Mouse (Mus musculus): ENCODE measurements around the gene Anapc15-ps.

The Anapc15-ps gene

DNA sequence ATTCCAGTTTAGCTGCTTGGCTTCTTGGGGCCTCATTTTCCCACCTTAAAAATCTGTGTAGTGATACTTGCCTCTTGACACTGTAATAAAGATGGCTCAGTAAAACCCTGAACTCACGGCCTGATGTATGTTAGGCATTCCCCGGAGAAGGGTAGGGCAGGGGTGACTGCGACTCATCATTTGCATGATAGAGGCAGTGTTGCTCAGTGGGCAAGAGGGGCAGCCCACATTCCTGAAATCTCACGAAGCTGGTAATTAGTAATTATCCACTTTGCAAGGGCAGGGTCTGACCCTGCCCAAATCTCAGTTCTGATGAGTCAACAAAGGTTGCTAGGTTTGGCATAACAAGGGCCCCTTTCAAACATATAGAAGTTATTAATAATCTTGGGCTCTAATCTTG is 27.2 kb upstream of the Anapc15-ps start:
- DNase-seq (ENCODE audit: low read depth, low spot score), result no peak
- Histone ChIP-seq H3K27me3 (ENCODE audit: control insufficient read depth, insufficient read depth, low read length, poor library complexity, severe bottlenecking) (no peaks in the 10 kb centered on the region), H3K36me3 (ENCODE audit: control insufficient read depth, insufficient read depth, low read length, poor library complexity, severe bottlenecking) (no peaks in the 10 kb centered on the region)

- DNase-seq (ENCODE audit: low read depth, low spot score), result no peak
- Histone ChIP-seq H3K36me3 (ENCODE audit: control insufficient read depth, insufficient read depth, low read length, poor library complexity, severe bottlenecking) (no peaks in the 10 kb centered on the region), H3K27me3 (ENCODE audit: control insufficient read depth, insufficient read depth, low read length, poor library complexity, severe bottlenecking) (no peaks in the 10 kb centered on the region)
Measured at GRCm38 (mm10) chr10:95698920-95699714, 25.9 kb upstream of the Anapc15-ps start.

- Histone ChIP-seq H3K36me3 (ENCODE audit: control insufficient read depth, insufficient read depth, low read length, poor library complexity, severe bottlenecking) (no peaks in the 10 kb centered on the region), H3K27me3 (ENCODE audit: control insufficient read depth, insufficient read depth, low read length, poor library complexity, severe bottlenecking) (no peaks in the 10 kb centered on the region)
- no peak for DNase-seq (ENCODE audit: low read depth, low spot score)
Measured at GRCm38 (mm10) chr10:95696253-95696641, 23.0 kb upstream of the Anapc15-ps start.

- no peaks in the 10 kb centered on the region for H3K36me3 ChIP-seq (ENCODE audit: control insufficient read depth, insufficient read depth, low read length, poor library complexity, severe bottlenecking)
- H3K27me3 ChIP-seq (ENCODE audit: control insufficient read depth, insufficient read depth, low read length, poor library complexity, severe bottlenecking), result no peaks in the 10 kb centered on the region
- DNase-seq (ENCODE audit: low read depth, low spot score), result no peak
Measured at GRCm38 (mm10) chr10:95695603-95696252, 22.5 kb upstream of the Anapc15-ps start.

GRCm38 (mm10) chr10:95694559-95695251 is 21.5 kb upstream of the Anapc15-ps start:
- H3K27me3 ChIP-seq (ENCODE audit: control insufficient read depth, insufficient read depth, low read length, poor library complexity, severe bottlenecking), result no peaks in the 10 kb centered on the region
- no peak for DNase-seq (ENCODE audit: low read depth, low spot score)
- H3K36me3 ChIP-seq (ENCODE audit: control insufficient read depth, insufficient read depth, low read length, poor library complexity, severe bottlenecking), result no peaks in the 10 kb centered on the region

- Histone ChIP-seq H3K36me3 (ENCODE audit: control insufficient read depth, insufficient read depth, low read length, poor library complexity, severe bottlenecking) (no peaks in the 10 kb centered on the region), H3K27me3 (ENCODE audit: control insufficient read depth, insufficient read depth, low read length, poor library complexity, severe bottlenecking) (no peaks in the 10 kb centered on the region)
- DNase-seq (ENCODE audit: low read depth, low spot score), result no peak
Measured at GRCm38 (mm10) chr10:95691347-95691746, 18.1 kb upstream of the Anapc15-ps start.

GRCm38 (mm10) chr10:95689833-95690232 is 16.6 kb upstream of the Anapc15-ps start:
- Histone ChIP-seq H3K36me3 (ENCODE audit: control insufficient read depth, insufficient read depth, low read length, poor library complexity, severe bottlenecking) (no peaks in the 10 kb centered on the region), H3K27me3 (ENCODE audit: control insufficient read depth, insufficient read depth, low read length, poor library complexity, severe bottlenecking) (no peaks in the 10 kb centered on the region)
- DNase-seq (ENCODE audit: low read depth, low spot score), result no peak

GRCm38 (mm10) chr10:95689058-95689457 is 15.8 kb upstream of the Anapc15-ps start:
- Histone ChIP-seq H3K36me3 (ENCODE audit: control insufficient read depth, insufficient read depth, low read length, poor library complexity, severe bottlenecking) (no peaks in the 10 kb centered on the region), H3K27me3 (ENCODE audit: control insufficient read depth, insufficient read depth, low read length, poor library complexity, severe bottlenecking) (no peaks in the 10 kb centered on the region)
- no peak for DNase-seq (ENCODE audit: low read depth, low spot score)

DNA sequence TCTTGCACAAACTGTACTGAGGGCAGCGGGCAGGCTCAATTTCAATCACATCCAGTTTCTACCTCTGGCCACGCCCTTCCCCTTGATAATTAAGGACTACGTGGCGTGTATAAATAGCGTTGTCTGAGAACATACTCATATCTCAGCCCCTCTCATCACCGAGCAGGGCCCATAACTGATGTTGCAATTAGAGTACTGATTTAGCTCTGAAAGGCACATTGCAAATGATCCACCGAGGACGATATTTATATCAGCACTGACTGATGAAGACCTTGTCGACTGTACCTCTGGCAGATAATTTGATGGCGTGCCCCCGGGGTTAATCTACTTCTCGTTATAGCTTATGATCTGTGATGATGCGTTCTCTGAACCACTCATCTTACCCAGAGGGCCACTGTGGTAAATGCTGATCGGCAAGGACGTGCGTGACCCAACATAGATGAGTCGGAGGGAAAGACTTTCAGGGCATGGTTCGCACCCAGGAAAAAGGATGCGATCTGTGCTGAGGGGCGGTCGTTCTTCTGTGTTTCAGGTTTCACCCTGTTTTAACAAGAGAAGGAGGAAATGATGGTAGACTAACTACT is 14.4 kb upstream of the Anapc15-ps start:
- Histone ChIP-seq H3K27me3 (ENCODE audit: control insufficient read depth, insufficient read depth, low read length, poor library complexity, severe bottlenecking) (no peaks in the 10 kb centered on the region), H3K36me3 (ENCODE audit: control insufficient read depth, insufficient read depth, low read length, poor library complexity, severe bottlenecking) (no peaks in the 10 kb centered on the region)
- DNase-seq (ENCODE audit: low read depth, low spot score), result no peak

- Histone ChIP-seq H3K36me3 (ENCODE audit: control insufficient read depth, insufficient read depth, low read length, poor library complexity, severe bottlenecking) (no peaks in the 10 kb centered on the region), H3K27me3 (ENCODE audit: control insufficient read depth, insufficient read depth, low read length, poor library complexity, severe bottlenecking) (no peaks in the 10 kb centered on the region)
- DNase-seq (ENCODE audit: low read depth, low spot score), result no peak
Measured at GRCm38 (mm10) chr10:95686041-95686440, 12.8 kb upstream of the Anapc15-ps start.

DNA sequence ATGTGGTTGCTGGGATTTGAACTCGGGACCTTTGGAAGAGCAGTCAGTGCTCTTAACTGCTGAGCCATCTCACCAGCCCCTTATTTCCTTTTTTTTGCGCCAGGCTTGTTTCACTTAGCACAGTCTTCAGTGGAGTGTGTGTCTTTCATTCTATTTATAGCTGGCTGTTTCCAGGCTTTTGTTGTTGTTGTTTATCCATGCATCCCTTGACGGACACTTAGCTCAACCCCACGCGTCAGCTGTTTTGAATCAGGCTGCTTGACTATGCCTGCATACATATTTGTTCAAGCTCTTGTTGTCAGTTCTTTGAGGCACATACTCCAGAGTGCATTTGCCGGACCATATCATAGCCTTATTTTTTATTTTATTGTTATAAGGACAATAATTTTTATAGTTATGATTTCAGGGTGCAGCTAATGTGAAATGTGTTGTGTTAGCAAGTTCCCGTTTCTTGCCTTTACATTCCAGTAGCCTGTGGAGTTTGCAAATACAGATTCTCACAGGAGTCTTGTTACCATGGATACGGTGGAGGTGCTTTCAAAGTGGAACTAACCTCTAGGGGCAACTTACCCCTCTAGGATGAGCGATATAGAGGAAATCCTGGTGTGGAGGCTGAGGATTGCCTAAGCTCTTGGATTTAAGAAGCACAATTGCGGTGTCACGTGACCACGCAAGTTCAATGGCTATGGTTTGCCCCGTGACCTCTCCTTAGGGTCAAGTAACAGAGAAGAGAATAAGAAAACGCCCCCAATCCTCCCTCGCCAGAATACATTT is 11.7 kb upstream of the Anapc15-ps start:
- DNase-seq (ENCODE audit: low read depth, low spot score), result peak; percentile 8
- H3K36me3 ChIP-seq (ENCODE audit: control insufficient read depth, insufficient read depth, low read length, poor library complexity, severe bottlenecking), result no peaks in the 10 kb centered on the region
- H3K27me3 ChIP-seq (ENCODE audit: control insufficient read depth, insufficient read depth, low read length, poor library complexity, severe bottlenecking), result no peaks in the 10 kb centered on the region

DNA sequence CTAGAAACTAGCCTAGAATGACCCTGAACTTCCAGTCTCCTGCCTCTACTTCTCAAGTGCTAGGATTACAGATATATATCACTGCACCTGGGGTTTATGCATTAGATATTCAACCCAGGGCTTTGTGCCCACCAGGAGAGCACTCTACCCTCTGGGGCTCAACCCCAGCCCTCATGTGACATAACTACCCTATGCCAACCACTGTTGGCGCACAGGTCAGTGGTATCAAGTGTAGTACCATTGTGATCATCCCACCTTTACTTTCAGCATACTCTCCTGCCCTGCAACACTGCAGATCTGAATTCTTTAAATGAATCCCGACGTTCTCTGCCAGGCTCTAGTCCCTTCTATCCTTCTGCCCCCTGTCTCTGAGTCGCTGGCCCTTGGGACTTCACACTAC is 11.0 kb upstream of the Anapc15-ps start:
- Histone ChIP-seq H3K36me3 (ENCODE audit: control insufficient read depth, insufficient read depth, low read length, poor library complexity, severe bottlenecking) (no peaks in the 10 kb centered on the region), H3K27me3 (ENCODE audit: control insufficient read depth, insufficient read depth, low read length, poor library complexity, severe bottlenecking) (no peaks in the 10 kb centered on the region)
- no peak for DNase-seq (ENCODE audit: low read depth, low spot score)

- no peak for DNase-seq (ENCODE audit: low read depth, low spot score)
- H3K36me3 ChIP-seq (ENCODE audit: control insufficient read depth, insufficient read depth, low read length, poor library complexity, severe bottlenecking), result no peaks in the 10 kb centered on the region
- H3K27me3 ChIP-seq (ENCODE audit: control insufficient read depth, insufficient read depth, low read length, poor library complexity, severe bottlenecking), result no peaks in the 10 kb centered on the region
Measured at GRCm38 (mm10) chr10:95683735-95684134, 10.5 kb upstream of the Anapc15-ps start.

- DNase-seq (ENCODE audit: low read depth, low spot score), result no peak
- Histone ChIP-seq H3K27me3 (ENCODE audit: control insufficient read depth, insufficient read depth, low read length, poor library complexity, severe bottlenecking) (no peaks in the 10 kb centered on the region), H3K36me3 (ENCODE audit: control insufficient read depth, insufficient read depth, low read length, poor library complexity, severe bottlenecking) (no peaks in the 10 kb centered on the region)
Measured at GRCm38 (mm10) chr10:95682964-95683363, 9.7 kb upstream of the Anapc15-ps start.

All from splenic B cell, adult 2 months (primary cell).